Mouse (Mus musculus): ENCODE measurements around the gene Pou5f2. TPM values are rescaled to one million over a fixed set of nuclear protein-coding genes. Genes with fewer than 3 reads are reported as not detected.

Gene Pou5f2
- total and polyA plus RNA-seq, 3 experiments = 0.10 to 0.35 TPM; not detected in 1

DNA sequence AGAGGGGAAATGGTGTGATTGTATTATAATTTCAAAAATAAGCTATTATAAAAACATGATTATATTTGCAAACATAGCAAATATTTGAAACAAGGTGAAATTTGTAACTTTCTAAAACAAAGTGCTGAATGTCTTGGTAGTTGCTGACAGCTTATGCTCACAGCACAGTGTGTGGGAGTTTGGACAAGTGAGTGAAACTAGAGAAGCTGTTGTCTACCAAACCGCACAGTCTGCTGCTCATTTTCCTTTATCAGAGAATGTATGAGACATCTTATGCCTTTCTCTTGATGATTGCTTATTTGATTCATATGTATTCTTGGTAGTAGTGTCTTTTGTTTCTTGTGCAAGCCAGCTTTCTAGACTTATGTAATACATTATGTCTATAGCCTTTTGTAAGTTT, 12.5 kb downstream of the Pou5f2 start:
- Histone ChIP-seq H3K9me3 (replicated peaks; ENCODE audit: insufficient read depth, low read length) (no peaks in the 10 kb centered on the region), H3K27me3 (ENCODE audit: control insufficient read depth in 1 of 2, insufficient read depth in 2 of 2, low read length in 2 of 2) (no peaks in the 10 kb centered on the region), H3K4me1 (ENCODE audit: control insufficient read depth in 1 of 2, insufficient read depth in 2 of 2, low read length in 2 of 2) (no peaks in the 10 kb centered on the region), H3K27ac (ENCODE audit: control insufficient read depth, low read depth, low read length) (no peak overlapping the region), H3K36me3 (ENCODE audit: control insufficient read depth in 1 of 2, insufficient read depth in 2 of 2, low read length in 2 of 2) (no peaks in the 10 kb centered on the region), H3K4me3 (ENCODE audit: control insufficient read depth in 1 of 2, insufficient read depth in 1 of 2, low read depth in 2 of 2, low read length in 2 of 2) (no peak overlapping the region), H3K79me2 (ENCODE audit: control insufficient read depth, insufficient read depth, low read length, poor library complexity) (no peaks in the 10 kb centered on the region), H3K9ac (ENCODE audit: control insufficient read depth, low read depth, low read length, poor library complexity, severe bottlenecking) (no peak overlapping the region)
- TF ChIP-seq NELFE (IDR thresholded peaks at IDR 0.05; ENCODE audit: low read depth, low read length) (no peak), POLR2AphosphoS2 (IDR thresholded peaks at IDR 0.05; ENCODE audit: low read length) (no peak), SMC3 (IDR thresholded peaks at IDR 0.05; ENCODE audit: low read depth, low read length) (no peak), MYC (IDR thresholded peaks at IDR 0.05; ENCODE audit: low read depth, low read length) (no peak), EP300 (IDR thresholded peaks at IDR 0.05; ENCODE audit: low read depth in 1 of 2, low read length in 2 of 2) (no peak), ETS1 (IDR thresholded peaks at IDR 0.05; ENCODE audit: low read depth, low read length) (no peak), GATA1 (IDR thresholded peaks at IDR 0.05; ENCODE audit: low read depth, low read length) (no peak)
- DNase-seq (ENCODE audit: low read depth, low spot score) = no peak

DNA sequence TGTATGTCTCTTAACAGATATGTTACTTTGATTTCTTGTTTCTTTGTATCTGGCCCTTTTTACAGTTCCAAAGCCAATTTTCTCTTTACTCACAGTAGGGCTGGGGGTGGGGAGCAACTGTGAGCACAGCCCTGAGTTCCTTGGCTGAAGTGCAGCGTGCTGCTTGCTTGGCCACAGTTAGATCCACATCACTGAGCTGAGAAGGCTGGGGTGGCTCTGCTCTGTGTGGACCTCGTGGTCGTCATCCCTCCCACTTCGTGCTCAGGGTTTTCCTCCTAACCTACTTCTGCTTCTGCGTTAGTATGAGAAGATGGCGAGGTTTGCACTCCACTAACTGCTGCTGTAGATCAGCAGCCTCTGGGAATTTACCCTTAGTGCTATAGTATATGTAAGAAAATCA, 18.5 kb downstream of the Pou5f2 start:
- Histone ChIP-seq H3K4me3 (ENCODE audit: control insufficient read depth in 1 of 2, insufficient read depth in 1 of 2, low read depth in 2 of 2, low read length in 2 of 2) (no peak overlapping the region), H3K9me3 (replicated peaks; ENCODE audit: insufficient read depth, low read length) (no peaks in the 10 kb centered on the region), H3K9ac (ENCODE audit: control insufficient read depth, low read depth, low read length, poor library complexity, severe bottlenecking) (no peak overlapping the region), H3K27ac (ENCODE audit: control insufficient read depth, low read depth, low read length) (no peak overlapping the region), H3K4me1 (ENCODE audit: control insufficient read depth in 1 of 2, insufficient read depth in 2 of 2, low read length in 2 of 2) (no peaks in the 10 kb centered on the region), H3K36me3 (ENCODE audit: control insufficient read depth in 1 of 2, insufficient read depth in 2 of 2, low read length in 2 of 2) (no peaks in the 10 kb centered on the region), H3K79me2 (ENCODE audit: control insufficient read depth, insufficient read depth, low read length, poor library complexity) (no peaks in the 10 kb centered on the region), H3K27me3 (ENCODE audit: control insufficient read depth in 1 of 2, insufficient read depth in 2 of 2, low read length in 2 of 2) (no peaks in the 10 kb centered on the region)
- TF ChIP-seq CHD2 (IDR thresholded peaks at IDR 0.05; ENCODE audit: low read length) (no peak), TBP (IDR thresholded peaks at IDR 0.05; ENCODE audit: low read depth, low read length) (no peak), CTCF (IDR thresholded peaks at IDR 0.05 in 2 of 3, conservative IDR thresholded peaks at IDR 0.05 in 1 of 3; ENCODE audit: control insufficient read depth in 1 of 3, insufficient read depth in 1 of 3, low read depth in 2 of 3, low read length in 3 of 3, poor library complexity in 1 of 3, severe bottlenecking in 1 of 3) (no peak), MXI1 (IDR thresholded peaks at IDR 0.05; ENCODE audit: low read depth, low read length) (no peak), ZMIZ1 (IDR thresholded peaks at IDR 0.05; ENCODE audit: low read depth, low read length) (no peak), POLR2A (IDR thresholded peaks at IDR 0.05; ENCODE audit: control insufficient read depth in 1 of 2, insufficient read depth in 1 of 2, low read depth in 1 of 2, low read length in 2 of 2, poor library complexity in 1 of 2) (no peak), MEF2A (IDR thresholded peaks at IDR 0.05; ENCODE audit: extremely low read depth, insufficient replicate concordance, low read depth, low read length, poor library complexity, severe bottlenecking) (no peak), MAZ (IDR thresholded peaks at IDR 0.05; ENCODE audit: low read depth, low read length) (no peak), RAD21 (IDR thresholded peaks at IDR 0.05; ENCODE audit: low read depth, low read length) (no peak), MYC (IDR thresholded peaks at IDR 0.05; ENCODE audit: low read depth, low read length) (no peak), NRF1 (IDR thresholded peaks at IDR 0.05; ENCODE audit: insufficient read depth, low read depth, low read length, poor library complexity, severe bottlenecking) (no peak)
- no peak for DNase-seq (ENCODE audit: low read depth, low spot score)

All from MEL (cell line).